Mouse (Mus musculus) bone marrow, adult 2 months (tissue): ENCODE data around the gene Kdm4c.

Experiments
- CTCF ChIP-seq: fragments of 200-500 bp; IDR thresholded peaks from 2 replicates; pipeline ENCODE4 v1.5.1; 2011; ENCODE audit warnings: low read length, control low read depth; ENCODE audit not compliant: control insufficient read depth, insufficient read depth
- POLR2A ChIP-seq: fragments of 200-500 bp; IDR thresholded peaks from 2 replicates; pipeline ENCODE4 v1.6.1; 2011; ENCODE audit warnings: low read depth, mild to moderate bottlenecking, control low read depth, low read length, borderline replicate concordance; ENCODE audit not compliant: control insufficient read depth

- no peak for TF ChIP-seq POLR2A
- no peak for TF ChIP-seq CTCF
These were observed 15.6 kb downstream of the Kdm4c start for GRCm38 (mm10) chr4:74257882-74258281.
